Mouse (Mus musculus) limb, embryonic 12.5 days (tissue): ENCODE measurements around the gene Rabgap1l. TPM values are rescaled to one million over a fixed set of nuclear protein-coding genes. Genes with fewer than 3 reads are reported as not detected.
A peak's percentile ranks its signal among the peaks of the same experiment; 100 is the strongest.

Experiments
- ATAC-seq: fragments of 200-750 bp; cut with Nextera tagmentation; 2 replicates; pipeline ENCODE4 v1.8.0; 2017; ENCODE audit warnings: low read depth, moderate TSS enrichment; ENCODE audit not compliant: insufficient number of reproducible peaks, insufficient read depth, low FRiP score, low TSS enrichment
- H3K27ac ChIP-seq: fragments of 300-500 bp; sonication (generic); 2 replicates; pipeline ENCODE4 v1.5.1; 2016; ENCODE audit warnings: mild to moderate bottlenecking, moderate library complexity
- H3K27me3 ChIP-seq: fragments of 300-500 bp; sonication (generic); 2 replicates; pipeline ENCODE4 v1.6.1; 2016; ENCODE audit warnings: mild to moderate bottlenecking, moderate library complexity
- H3K36me3 ChIP-seq: fragments of 300-500 bp; sonication (generic); 2 replicates; pipeline ENCODE4 v1.6.1; 2016; ENCODE audit warnings: mild to moderate bottlenecking, moderate library complexity
- H3K4me1 ChIP-seq: fragments of 300-500 bp; sonication (generic); replicated peaks from 2 replicates; pipeline ENCODE4 v1.6.1; 2016
- H3K4me2 ChIP-seq: fragments of 300-500 bp; sonication (generic); 2 replicates; pipeline ENCODE4 v1.6.1; 2016; ENCODE audit warnings: mild to moderate bottlenecking, moderate library complexity
- H3K4me3 ChIP-seq: fragments of 300-500 bp; sonication (generic); replicated peaks from 2 replicates; pipeline ENCODE4 v1.5.1; 2016; ENCODE audit warnings: mild to moderate bottlenecking
- H3K9ac ChIP-seq: fragments of 300-500 bp; sonication (generic); replicated peaks from 2 replicates; pipeline ENCODE4 v1.6.1; 2016; ENCODE audit warnings: mild to moderate bottlenecking, moderate library complexity
- H3K9me3 ChIP-seq: fragments of 300-500 bp; sonication (generic); 2 replicates; pipeline ENCODE4 v1.6.1; 2016; ENCODE audit warnings: mild to moderate bottlenecking, moderate library complexity
- WGBS: fragments of 180-500 bp; shearing (Covaris S2); methylation state at CpG from one replicate; pipeline ENCODE4 v1.1.7; 2016; 5-methylcytosine and 5-hydroxymethylcytosine counted together
- polyA plus RNA-seq: library from polyadenylated mRNA; unstranded; fragments of >200 nt; fragmentation: Nextera tagmentation; extraction: Ambion mirVana; gene quantifications from 2 replicates; pipeline ENCODE4 v1.2.1, GENCODE M21; 2016

Gene Rabgap1l
- polyA plus RNA-seq, 1 experiment from 2014 or later, result 17.3 TPM

DNA sequence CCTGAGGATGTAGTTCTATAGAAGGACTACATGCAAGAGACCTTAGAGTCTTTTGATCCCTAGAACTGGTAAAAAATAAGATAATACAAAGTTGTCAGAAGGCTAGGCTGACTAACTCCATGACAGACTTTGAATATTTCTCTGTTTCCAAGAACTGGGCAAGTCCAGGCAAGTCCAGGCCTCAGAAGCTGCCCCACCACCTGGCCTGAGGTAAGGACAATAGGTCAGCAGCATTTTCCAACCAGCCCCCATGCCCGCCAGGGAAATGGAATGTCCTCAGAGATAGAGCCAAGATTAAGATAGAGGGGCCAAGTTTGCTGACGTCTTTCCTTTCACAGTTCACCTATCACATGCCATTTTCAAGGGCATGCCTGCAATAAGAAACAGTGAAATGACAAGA is 517.8 kb downstream of the Rabgap1l start:
- Histone ChIP-seq H3K4me1 (no peaks in the 10 kb centered on the region), H3K9me3 (no peaks in the 10 kb centered on the region), H3K4me3 (no peak overlapping the region), H3K27me3 (no peaks in the 10 kb centered on the region), H3K36me3 (no peaks in the 10 kb centered on the region), H3K4me2 (no peak overlapping the region), H3K9ac (no peak overlapping the region), H3K27ac (no peak overlapping the region)
- ATAC-seq, result no peak
- WGBS, result 73% methylated on average over 2 of the region's 2 CpGs

DNA sequence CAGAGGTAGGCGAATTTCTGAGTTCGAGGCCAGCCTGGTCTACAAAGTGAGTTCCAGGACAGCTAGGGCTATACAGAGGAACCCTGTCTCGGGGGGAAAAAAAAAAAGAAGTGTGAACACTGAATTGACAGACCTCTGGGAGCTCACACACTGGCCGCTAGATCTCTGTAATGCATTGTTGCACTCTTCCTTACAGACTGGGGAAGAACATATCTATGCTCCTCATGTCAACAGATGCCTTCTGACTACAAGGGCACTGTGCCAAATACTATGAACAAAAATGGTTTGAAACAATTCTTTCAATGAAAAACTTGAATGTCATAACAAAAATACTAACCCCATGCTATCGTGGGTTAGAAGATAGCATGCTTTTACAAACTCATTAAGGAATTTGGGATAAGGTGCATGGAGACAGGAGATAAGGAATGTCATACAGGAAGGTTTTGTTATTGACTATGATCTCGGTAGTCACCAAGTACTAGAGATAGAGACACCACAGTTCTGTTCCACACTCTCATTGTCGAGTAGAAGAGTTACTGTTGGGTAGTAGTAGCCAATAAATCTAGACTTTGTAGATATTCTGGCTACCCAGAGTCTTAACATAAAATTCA is 519.8 kb downstream of the Rabgap1l start:
- Histone ChIP-seq H3K4me2 (no peak overlapping the region), H3K27me3 (no peaks in the 10 kb centered on the region), H3K27ac (no peak overlapping the region), H3K4me3 (no peak overlapping the region), H3K9me3 (no peaks in the 10 kb centered on the region), H3K9ac (no peak overlapping the region), H3K36me3 (no peaks in the 10 kb centered on the region), H3K4me1 (no peaks in the 10 kb centered on the region)
- ATAC-seq, result no peak
- WGBS, result 85% methylated on average over 7 of the region's 7 CpGs

DNA sequence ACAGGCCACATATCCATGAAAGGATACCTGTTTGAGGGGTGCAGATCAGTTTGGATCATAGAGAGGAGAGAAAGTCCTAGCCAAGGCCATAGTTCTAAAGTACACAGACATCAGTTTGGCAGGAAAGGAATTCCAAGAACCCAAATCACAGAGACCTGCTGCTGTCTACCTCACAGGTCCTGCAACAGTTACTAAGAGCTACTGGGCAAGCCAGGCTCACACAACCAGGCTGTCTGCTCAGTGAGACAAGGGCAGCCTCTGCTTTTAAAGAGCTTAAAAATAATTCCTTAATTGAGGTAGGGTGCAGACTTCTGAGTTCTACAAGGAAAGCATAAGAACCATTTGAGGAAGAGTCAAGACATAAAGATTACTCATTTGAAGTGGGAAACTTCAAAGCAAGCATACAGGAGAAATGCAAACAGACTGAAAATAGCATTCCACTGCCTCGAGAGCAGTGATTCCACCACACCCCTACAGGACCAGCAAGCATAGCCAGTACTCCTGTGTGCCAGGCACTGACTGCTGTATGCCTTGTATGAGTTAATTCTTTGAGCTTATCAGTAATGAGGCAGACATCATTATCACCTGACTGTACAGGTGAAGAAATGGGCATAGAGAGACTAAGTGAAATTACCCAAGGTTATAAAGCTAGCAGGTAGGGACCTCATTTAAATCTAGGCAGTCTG is 521.6 kb downstream of the Rabgap1l start:
- H3K9ac ChIP-seq, result no peak overlapping the region
- H3K4me3 ChIP-seq, result no peak overlapping the region
- H3K4me1 ChIP-seq, result no peaks in the 10 kb centered on the region
- WGBS, result 43% methylated on average over 1 of the region's 1 CpGs
- ATAC-seq, result no peak
- no peaks in the 10 kb centered on the region for H3K27me3 ChIP-seq
- H3K4me2 ChIP-seq, result no peak overlapping the region
- H3K27ac ChIP-seq, result no peak overlapping the region
- no peaks in the 10 kb centered on the region for H3K9me3 ChIP-seq
- H3K36me3 ChIP-seq, result no peaks in the 10 kb centered on the region

DNA sequence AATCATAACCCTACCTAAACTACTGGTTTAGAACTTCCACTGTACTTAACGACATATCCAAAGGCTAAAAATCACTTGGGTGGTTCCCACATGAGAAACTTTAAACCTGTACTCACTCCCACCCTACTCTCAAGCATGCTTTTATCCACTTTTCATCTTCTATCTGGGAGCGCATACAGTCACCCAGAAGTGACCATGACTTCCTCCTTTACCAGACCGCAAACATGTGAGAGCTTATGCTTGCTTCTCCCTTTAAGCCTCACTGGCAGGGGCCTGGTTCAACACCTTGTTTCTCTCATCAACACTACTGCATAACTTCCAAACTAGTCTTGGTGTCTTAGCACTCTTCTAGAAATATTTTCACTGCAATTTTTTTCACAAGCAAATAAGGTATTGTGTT is 524.7 kb downstream of the Rabgap1l start:
- ATAC-seq, result no peak
- 78% methylated on average over 3 of the region's 3 CpGs for WGBS
- Histone ChIP-seq H3K9ac (no peak overlapping the region), H3K4me2 (no peak overlapping the region), H3K36me3 (no peaks in the 10 kb centered on the region), H3K9me3 (no peaks in the 10 kb centered on the region), H3K4me3 (no peak overlapping the region), H3K27ac (no peak overlapping the region), H3K27me3 (no peaks in the 10 kb centered on the region), H3K4me1 (peaks cover 4% of the 10 kb centered on the region)

DNA sequence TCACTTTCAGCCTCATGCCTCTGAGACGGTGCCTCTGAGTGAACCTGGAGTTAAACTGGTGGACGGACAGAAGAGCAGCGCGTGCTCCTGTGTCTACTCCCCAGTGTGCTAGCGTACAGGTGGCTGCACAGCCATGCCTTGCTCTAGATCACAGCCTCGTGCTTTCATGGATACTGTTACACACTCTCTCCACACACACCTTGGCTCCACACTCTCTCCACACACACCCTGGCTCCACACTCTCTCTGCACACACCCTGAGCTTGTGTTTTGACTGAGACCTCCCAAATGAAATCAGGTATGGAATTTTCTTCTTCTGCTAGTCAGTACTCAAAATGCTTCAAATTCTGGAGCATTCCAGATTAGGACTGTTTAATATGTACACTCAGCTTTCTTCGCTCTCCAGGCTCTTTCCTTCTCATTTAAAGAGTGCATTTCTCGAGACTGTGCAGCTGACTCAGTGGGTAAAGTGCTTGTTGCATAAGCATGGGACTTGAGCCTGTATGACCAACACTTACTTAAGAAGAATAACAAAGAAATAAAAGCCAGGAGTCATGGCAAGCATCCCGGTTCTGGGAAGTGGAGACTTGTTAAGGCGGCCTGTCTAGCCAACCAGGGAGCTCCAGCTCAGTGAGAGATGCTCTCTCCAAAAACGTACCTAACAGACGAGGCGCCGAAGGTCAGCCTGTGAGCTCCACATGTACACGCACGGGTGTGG is 529.2 kb downstream of the Rabgap1l start:
- ATAC-seq, result no peak
- no peak overlapping the region for H3K4me2 ChIP-seq
- no peaks in the 10 kb centered on the region for H3K36me3 ChIP-seq
- peaks cover 18% of the 10 kb centered on the region for H3K4me1 ChIP-seq
- no peak overlapping the region for H3K9ac ChIP-seq
- no peak overlapping the region for H3K27ac ChIP-seq
- H3K4me3 ChIP-seq, result no peak overlapping the region
- H3K27me3 ChIP-seq, result no peaks in the 10 kb centered on the region
- no peaks in the 10 kb centered on the region for H3K9me3 ChIP-seq
- 87% methylated on average over 16 of the region's 16 CpGs for WGBS

DNA sequence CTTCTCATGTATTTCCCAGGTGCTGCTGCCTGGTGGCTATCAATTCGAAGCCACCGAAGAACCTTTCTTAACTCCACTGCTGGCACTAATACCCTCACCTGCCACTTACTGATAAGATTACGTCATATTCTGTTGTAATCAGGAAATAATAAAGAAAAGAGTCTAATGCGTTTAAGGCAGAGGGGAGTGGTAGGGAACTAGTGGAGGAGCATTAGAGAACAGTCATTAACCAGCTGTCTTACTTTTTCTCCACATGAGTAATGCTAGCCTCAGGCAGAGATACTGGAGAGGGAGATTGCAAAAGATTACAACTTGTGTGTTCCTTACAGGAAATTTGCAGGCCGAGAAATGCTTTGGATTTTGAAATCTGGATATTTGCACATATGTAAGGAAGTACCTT is 530.0 kb downstream of the Rabgap1l start:
- H3K9ac ChIP-seq, result no peak overlapping the region
- H3K4me1 ChIP-seq, result peaks cover 18% of the 10 kb centered on the region
- no peak for ATAC-seq
- H3K4me3 ChIP-seq, result no peak overlapping the region
- H3K9me3 ChIP-seq, result no peaks in the 10 kb centered on the region
- H3K27me3 ChIP-seq, result no peaks in the 10 kb centered on the region
- no peak overlapping the region for H3K27ac ChIP-seq
- WGBS, result 89% methylated on average over 5 of the region's 5 CpGs
- no peaks in the 10 kb centered on the region for H3K36me3 ChIP-seq
- H3K4me2 ChIP-seq, result no peak overlapping the region

DNA sequence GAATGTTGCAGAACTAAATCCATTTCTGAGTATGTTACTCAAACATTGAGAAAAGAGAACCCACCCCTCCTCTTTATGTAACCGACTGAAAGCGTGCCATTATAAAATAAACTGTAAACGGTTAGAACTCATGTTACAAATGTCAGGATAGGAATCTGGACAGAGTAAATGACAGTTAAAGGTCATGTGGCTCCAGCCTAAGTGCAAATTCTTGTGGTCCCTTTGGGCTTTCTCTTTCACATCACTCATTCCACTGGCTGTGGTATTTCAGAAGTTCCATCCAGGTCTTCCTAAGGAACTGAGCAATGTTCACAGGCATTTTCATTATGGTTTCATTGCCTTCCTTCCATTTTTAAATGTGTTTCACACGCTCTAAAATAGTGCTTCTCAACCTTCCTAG is 530.6 kb downstream of the Rabgap1l start:
- H3K4me3 ChIP-seq, result no peak overlapping the region
- H3K9me3 ChIP-seq, result no peaks in the 10 kb centered on the region
- no peak overlapping the region for H3K9ac ChIP-seq
- H3K27me3 ChIP-seq, result no peaks in the 10 kb centered on the region
- no peaks in the 10 kb centered on the region for H3K36me3 ChIP-seq
- H3K27ac ChIP-seq, result no peak overlapping the region
- H3K4me1 ChIP-seq, result peaks cover 18% of the 10 kb centered on the region
- 74% methylated on average over 4 of the region's 4 CpGs for WGBS
- ATAC-seq, result no peak
- H3K4me2 ChIP-seq, result no peak overlapping the region

DNA sequence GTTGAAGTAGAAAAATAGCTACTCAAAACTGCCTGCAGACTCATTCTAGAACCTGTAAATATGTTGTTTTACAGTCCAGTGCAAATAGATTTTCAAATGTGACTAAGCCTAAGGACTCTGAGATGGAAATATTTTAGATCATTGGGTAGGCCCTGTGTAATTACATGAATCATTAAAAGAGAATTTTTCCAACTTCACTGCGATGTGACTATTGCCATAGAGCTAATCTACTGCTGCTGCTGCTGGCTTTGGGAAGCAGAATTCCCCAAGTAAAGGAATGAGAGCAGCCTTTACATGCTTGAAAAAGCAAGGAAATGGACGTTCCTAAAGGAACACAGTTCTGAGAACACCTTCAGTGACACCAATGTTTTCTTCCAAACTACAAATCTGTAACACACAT is 531.2 kb downstream of the Rabgap1l start:
- Histone ChIP-seq H3K9me3 (no peaks in the 10 kb centered on the region), H3K4me3 (no peak overlapping the region), H3K36me3 (no peaks in the 10 kb centered on the region), H3K27ac (no peak overlapping the region), H3K4me1 (peaks cover 18% of the 10 kb centered on the region), H3K27me3 (no peaks in the 10 kb centered on the region), H3K4me2 (no peak overlapping the region), H3K9ac (no peak overlapping the region)
- WGBS, result 77% methylated on average over 2 of the region's 2 CpGs
- no peak for ATAC-seq

DNA sequence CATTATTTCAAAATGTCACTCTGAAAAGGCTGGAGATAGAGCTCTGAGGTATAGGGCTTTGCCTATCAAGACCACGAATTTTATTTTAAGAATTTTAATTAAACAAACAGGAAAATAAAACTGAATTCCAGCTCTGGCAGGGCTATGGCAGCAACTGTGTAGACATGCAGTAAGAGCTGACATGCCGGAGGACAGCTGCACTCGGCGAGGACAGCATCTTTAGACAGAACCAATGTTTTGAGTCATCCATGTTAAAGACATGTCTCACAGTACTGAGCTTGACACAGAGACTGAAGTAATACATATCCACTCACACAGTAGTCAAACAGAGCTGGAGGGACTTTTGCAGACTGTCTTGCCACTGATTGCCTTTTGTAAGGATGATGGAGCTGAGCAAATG is 532.4 kb downstream of the Rabgap1l start:
- no peak overlapping the region for H3K4me3 ChIP-seq
- H3K4me2 ChIP-seq, result no peak overlapping the region
- H3K9ac ChIP-seq, result no peak overlapping the region
- no peaks in the 10 kb centered on the region for H3K27me3 ChIP-seq
- no peaks in the 10 kb centered on the region for H3K9me3 ChIP-seq
- H3K4me1 ChIP-seq, result peaks cover 18% of the 10 kb centered on the region
- WGBS, result 83% methylated on average over 4 of the region's 4 CpGs
- no peak for ATAC-seq
- peak overlapping the region; percentile 64; the same call in 1 of the 2 replicates for H3K27ac ChIP-seq
- no peaks in the 10 kb centered on the region for H3K36me3 ChIP-seq

DNA sequence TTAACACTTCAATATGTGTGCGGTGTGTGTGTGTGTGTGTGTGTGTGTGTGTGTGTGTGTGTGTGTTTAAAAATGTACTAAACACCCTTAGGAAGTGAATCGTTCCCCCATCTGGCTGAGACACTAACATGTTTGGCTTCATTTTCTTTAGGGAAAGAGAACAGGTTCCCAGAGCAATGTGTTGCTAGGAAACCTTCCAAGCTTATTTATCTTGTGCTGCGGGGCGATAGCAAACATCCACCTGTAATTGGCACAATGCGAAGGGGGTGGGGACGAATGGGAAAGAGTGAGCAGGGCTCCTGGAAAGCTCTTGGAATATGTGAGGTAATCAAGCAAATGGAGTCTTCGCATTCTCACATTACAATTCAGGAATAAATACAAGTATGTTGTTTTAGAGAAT is 533.1 kb downstream of the Rabgap1l start:
- Histone ChIP-seq H3K4me1 (peaks cover 18% of the 10 kb centered on the region), H3K9ac (no peak overlapping the region), H3K27ac (no peak overlapping the region), H3K4me2 (no peak overlapping the region), H3K27me3 (no peaks in the 10 kb centered on the region), H3K4me3 (no peak overlapping the region), H3K36me3 (no peaks in the 10 kb centered on the region), H3K9me3 (no peaks in the 10 kb centered on the region)
- WGBS, result 51% methylated on average over 7 of the region's 7 CpGs
- ATAC-seq, result no peak

DNA sequence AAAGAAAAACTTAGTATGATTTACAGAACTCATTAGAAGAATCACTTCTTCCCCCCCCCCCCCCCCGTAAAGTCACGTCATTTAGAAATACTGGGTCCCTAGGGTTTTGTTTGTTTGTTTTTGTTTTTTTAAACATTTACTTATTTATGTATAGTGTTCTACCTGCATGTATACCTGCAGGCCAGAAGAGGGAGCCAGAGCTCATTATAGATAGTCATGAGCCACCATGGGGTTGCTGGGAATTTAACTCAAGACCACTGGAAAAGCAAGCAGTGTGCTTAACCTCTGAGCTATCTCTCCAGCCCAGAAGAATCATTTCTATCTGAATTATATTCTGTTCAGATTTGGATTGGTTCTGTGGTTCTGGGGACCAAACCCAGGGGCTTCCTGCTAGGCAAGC is 539.9 kb downstream of the Rabgap1l start:
- H3K4me2 ChIP-seq, result no peak overlapping the region
- WGBS, result 85% methylated on average over 2 of the region's 2 CpGs
- H3K27me3 ChIP-seq, result no peaks in the 10 kb centered on the region
- no peaks in the 10 kb centered on the region for H3K9me3 ChIP-seq
- no peak for ATAC-seq
- no peak overlapping the region for H3K4me3 ChIP-seq
- H3K4me1 ChIP-seq, result no peaks in the 10 kb centered on the region
- H3K27ac ChIP-seq, result no peak overlapping the region
- H3K9ac ChIP-seq, result no peak overlapping the region
- H3K36me3 ChIP-seq, result no peaks in the 10 kb centered on the region
